Mouse (Mus musculus) myocyte (in vitro differentiated cells): ENCODE results near the gene Auts2.

Experiments
- CEBPB ChIP-seq: IDR thresholded peaks from 2 replicates; pipeline ENCODE4 v1.6.1; 2011; ENCODE audit warnings: mild to moderate bottlenecking, moderate library complexity; ENCODE audit not compliant: poor library complexity, insufficient read depth, severe bottlenecking
- E2F4 ChIP-seq: IDR thresholded peaks from one replicate; pipeline ENCODE4 v1.6.1; 2011; ENCODE audit warnings: mild to moderate bottlenecking, control low read depth, moderate library complexity; ENCODE audit not compliant: insufficient read depth
- MAX ChIP-seq: IDR thresholded peaks from one replicate; pipeline ENCODE4 v1.6.1; 2011; ENCODE audit warnings: low read depth, mild to moderate bottlenecking, control low read depth
- MYOG ChIP-seq, 3 experiments: IDR thresholded peaks; one replicate each; pipeline ENCODE4 v1.6.1; 2011; ENCODE audit warnings: control low read depth in 2 of 3, low read depth in 2 of 3, mild to moderate bottlenecking in 2 of 3; ENCODE audit not compliant: insufficient read length in 2 of 3, control insufficient read depth in 1 of 3, insufficient read depth in 1 of 3
- POLR2A ChIP-seq: IDR thresholded peaks from one replicate; pipeline ENCODE4 v1.6.1; 2011; ENCODE audit warnings: low read depth, mild to moderate bottlenecking, control low read depth, moderate library complexity; ENCODE audit not compliant: insufficient read length
- POLR2AphosphoS2 ChIP-seq: IDR thresholded peaks from one replicate; pipeline ENCODE4 v1.6.1; 2011; ENCODE audit warnings: low read depth, control low read depth; ENCODE audit not compliant: insufficient read length
- REST ChIP-seq: IDR thresholded peaks from one replicate; pipeline ENCODE4 v1.6.1; 2011; ENCODE audit warnings: mild to moderate bottlenecking, control low read depth, moderate library complexity; ENCODE audit not compliant: insufficient read depth, insufficient read length
- SRF ChIP-seq: IDR thresholded peaks from one replicate; pipeline ENCODE4 v1.6.1; 2011; ENCODE audit warnings: low read depth; ENCODE audit not compliant: control insufficient read depth, insufficient read length
- TCF12 ChIP-seq: IDR thresholded peaks from one replicate; pipeline ENCODE4 v1.6.1; 2011; ENCODE audit warnings: mild to moderate bottlenecking, control low read depth; ENCODE audit not compliant: poor library complexity, insufficient read depth, severe bottlenecking
- TCF3 ChIP-seq: IDR thresholded peaks from one replicate; pipeline ENCODE4 v1.6.1; 2011; ENCODE audit warnings: low read depth, control low read depth; ENCODE audit not compliant: insufficient read length
- USF1 ChIP-seq: IDR thresholded peaks from one replicate; pipeline ENCODE4 v1.6.1; 2011; ENCODE audit warnings: low read depth, mild to moderate bottlenecking, control low read depth, moderate library complexity

GRCm38 (mm10) chr5:132357726-132358125 lies 185.4 kb downstream of the Auts2 start:
- no peak for TF ChIP-seq POLR2A
- TF ChIP-seq USF1 = no peak
- no peak for TF ChIP-seq MAX
- TF ChIP-seq TCF12 = no peak
- TF ChIP-seq MYOG (IDR thresholded peaks at IDR 0.05; ENCODE audit: control insufficient read depth in 1 of 3, insufficient read depth in 1 of 3, insufficient read length in 2 of 3, low read depth in 2 of 3) = no peak
- no peak for TF ChIP-seq CEBPB
- no peak for TF ChIP-seq POLR2AphosphoS2
- TF ChIP-seq E2F4 = no peak
- TF ChIP-seq SRF = no peak
- no peak for TF ChIP-seq REST
- no peak for TF ChIP-seq TCF3
